In the genomic region with DNA sequence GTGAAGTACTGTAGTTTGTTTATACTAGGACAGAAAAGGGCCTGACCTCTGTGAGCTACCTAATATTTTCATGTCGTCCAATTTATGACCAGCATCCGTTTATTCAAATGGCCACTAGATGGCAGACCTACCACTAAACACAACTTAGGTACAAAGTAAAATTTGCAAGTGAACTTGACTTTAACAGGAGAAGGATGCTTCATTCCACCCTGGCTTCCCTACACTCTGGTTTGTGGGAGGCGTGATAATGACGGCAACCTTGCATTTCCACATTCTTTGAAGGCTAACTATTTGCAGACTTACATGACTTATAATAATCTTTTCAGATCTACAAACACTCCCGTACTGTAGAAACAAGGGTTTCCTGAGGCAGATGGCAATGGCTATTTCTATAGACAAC, we compare ENCODE assay signal across 8 mouse cellular contexts.
DNase-seq lines count a peak whose midpoint lies in the region; ATAC-seq and TF ChIP-seq lines count a peak whose summit lies in the region.

No protein-coding gene starts in this region.

- no peak overlapping the region for H3K27ac ChIP-seq in lung, embryonic 14.5 days (ENCODE audit: low read depth)
- no peak overlapping the region for H3K27ac ChIP-seq in neural tube, embryonic 11.5 days (ENCODE audit: low read depth, low read length)

- TF ChIP-seq CTCF in lung, embryonic 14.5 days (IDR thresholded peaks at IDR 0.05; ENCODE audit: low read depth): peak; percentile 67

- H3K36me3 ChIP-seq in lung, embryonic 14.5 days (ENCODE audit: insufficient read depth): no peaks in the 10 kb centered on the region
- H3K36me3 ChIP-seq in neural tube, embryonic 11.5 days (ENCODE audit: control insufficient read depth, insufficient read depth, low read length): no peaks in the 10 kb centered on the region

- peak; percentile 28 for DNase-seq in adrenal gland, postnatal 10 days
- DNase-seq in adrenal gland, adult 18-20 months (ENCODE audit: low spot score in 2 of 2): no peak
- DNase-seq in lung, embryonic 14.5 days: peak; percentile 80
- DNase-seq in lung, adult 18-20 months: no peak
- peak; percentile 20 for DNase-seq in cerebellum, adult 9-11 months
- peak; percentile 13 to 26 for DNase-seq in kidney, postnatal 4 days
- DNase-seq in neural tube, embryonic 11.5 days (ENCODE audit: low spot score): peak; percentile 46
- no peak for DNase-seq in thymus, postnatal 25 days

- H3K9me3 ChIP-seq in lung, embryonic 14.5 days (ENCODE audit: low read depth, low read length): no peaks in the 10 kb centered on the region
- no peaks in the 10 kb centered on the region for H3K9me3 ChIP-seq in neural tube, embryonic 11.5 days (ENCODE audit: control insufficient read depth, low read length)

- 24% methylated on average over 5 of the region's 5 CpGs for WGBS in lung, embryonic 14.5 days
- 47% methylated on average over 5 of the region's 5 CpGs for WGBS in neural tube, embryonic 11.5 days

- no peak overlapping the region for H3K9ac ChIP-seq in lung, embryonic 14.5 days
- H3K9ac ChIP-seq in neural tube, embryonic 11.5 days (ENCODE audit: low read length): no peak overlapping the region

- H3K4me3 ChIP-seq in lung, embryonic 14.5 days (ENCODE audit: low read depth, low read length): no peak overlapping the region
- no peak overlapping the region for H3K4me3 ChIP-seq in neural tube, embryonic 11.5 days (ENCODE audit: low read depth, low read length)

- H3K4me1 ChIP-seq in lung, embryonic 14.5 days (ENCODE audit: insufficient read depth): no peaks in the 10 kb centered on the region
- H3K4me1 ChIP-seq in neural tube, embryonic 11.5 days (ENCODE audit: control insufficient read depth, insufficient read depth, low read length): no peaks in the 10 kb centered on the region

- ATAC-seq in lung, embryonic 14.5 days (ENCODE audit: insufficient read depth): no peak
- no peak for ATAC-seq in neural tube, embryonic 11.5 days (ENCODE audit: insufficient read depth, low FRiP score, low TSS enrichment)

- no peak overlapping the region for H3K4me2 ChIP-seq in lung, embryonic 14.5 days
- H3K4me2 ChIP-seq in neural tube, embryonic 11.5 days (ENCODE audit: low read depth): no peak overlapping the region

- no peaks in the 10 kb centered on the region for H3K27me3 ChIP-seq in lung, embryonic 14.5 days (ENCODE audit: insufficient read depth, low read length)
- H3K27me3 ChIP-seq in neural tube, embryonic 11.5 days (ENCODE audit: control insufficient read depth, insufficient read depth, low read length): no peaks in the 10 kb centered on the region

Comparison
In these comparisons a context has a peak if more than half of its experiments do, and no peak if none do; other contexts are left out.
1. DNase-seq: peak in adrenal gland, postnatal 10 days (single experiment), lung, embryonic 14.5 days (single experiment), cerebellum, adult 9-11 months (single experiment), kidney, postnatal 4 days (2 of 2) and neural tube, embryonic 11.5 days (single experiment); none in adrenal gland, adult 18-20 months (0 of 2), lung, adult 18-20 months (0 of 2) and thymus, postnatal 25 days (single experiment).